Mouse (Mus musculus): ENCODE measurements around the gene Cpne2.

DNA sequence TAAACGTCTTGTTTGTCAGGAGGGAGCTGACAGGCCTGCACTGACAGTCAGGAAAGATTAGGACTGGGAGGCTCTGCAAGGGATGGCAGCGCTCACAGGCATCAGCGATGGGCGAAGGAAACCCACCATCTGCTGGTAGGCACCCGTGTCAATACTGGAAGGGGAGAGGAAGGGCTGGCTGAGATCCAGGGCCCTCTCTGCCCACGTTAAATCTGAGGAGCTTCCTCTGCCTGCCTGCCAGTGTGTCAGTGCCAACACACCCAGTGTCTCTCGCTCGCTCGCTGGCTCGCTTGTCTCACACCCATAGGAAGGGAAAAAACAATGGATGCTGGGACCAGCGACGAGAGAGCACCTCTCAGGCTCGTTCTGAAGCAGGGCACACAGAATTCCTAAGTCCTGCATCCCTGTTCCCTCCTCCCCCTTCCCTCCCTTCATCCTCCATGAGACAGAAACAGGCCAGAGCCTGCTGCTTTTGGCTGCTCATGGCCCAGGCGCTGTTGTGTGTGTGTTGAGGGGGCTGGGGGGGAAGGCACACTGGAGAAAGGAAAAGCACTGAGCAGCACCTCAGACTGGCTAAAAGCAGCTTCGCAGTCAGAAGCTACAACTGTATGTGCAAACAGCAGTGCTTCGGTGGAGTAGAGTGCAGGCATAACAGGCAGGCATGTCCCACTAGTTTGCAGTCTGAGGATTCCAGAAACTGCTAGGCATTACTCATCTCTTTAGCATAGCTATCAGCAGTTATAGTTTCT, 41.5 kb downstream of the Cpne2 start:
- no peak for TF ChIP-seq POLR2A (IDR thresholded peaks at IDR 0.05; ENCODE audit: control insufficient read depth, extremely low read depth, insufficient read depth, low read length, poor library complexity)
- no peak for TF ChIP-seq CTCF (IDR thresholded peaks at IDR 0.05; ENCODE audit: borderline replicate concordance, control insufficient read depth, extremely low read depth, insufficient read depth, low read length, poor library complexity)

All from thymus, adult 2 months (tissue).